Mouse (Mus musculus) CD4-positive helper T cell, adult 2 months (primary cell): ENCODE data around the gene Olfr1284.
"Not testable (repeated sequence)": the region's sequence is repeated elsewhere in the genome, so short reads cannot be mapped to it uniquely, and the experiment has no call there.

Source experiments
- DNase-seq: peaks from one replicate; pipeline ENCODE4 v3.0.0-alpha.2; 2012; ENCODE audit warnings: low read depth, missing footprints, low spot score

Gene Olfr1284

DNA sequence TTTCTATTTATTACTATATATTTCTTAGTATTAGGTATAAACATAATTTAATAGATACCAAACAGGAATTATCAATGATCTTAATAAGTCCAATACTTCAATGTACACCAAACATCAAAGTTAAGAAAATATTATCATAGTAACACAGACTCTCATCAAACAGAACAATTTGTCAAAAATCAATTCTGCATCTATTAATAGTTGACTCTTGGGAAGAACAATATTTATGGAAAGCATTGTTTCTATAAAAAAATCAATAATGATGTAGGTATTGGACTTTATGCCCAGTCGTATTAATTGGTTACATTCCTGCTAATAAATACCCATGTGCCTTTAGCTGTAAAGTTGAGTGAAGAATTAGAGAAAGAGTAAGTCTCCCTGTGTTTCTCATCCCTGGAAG is at the start of gene Olfr1284:
Gene Olfr1284, plus strand, starts transcription at position 301 of the 400 bp plus-strand sequence.
- DNase-seq: no peak

DNA sequence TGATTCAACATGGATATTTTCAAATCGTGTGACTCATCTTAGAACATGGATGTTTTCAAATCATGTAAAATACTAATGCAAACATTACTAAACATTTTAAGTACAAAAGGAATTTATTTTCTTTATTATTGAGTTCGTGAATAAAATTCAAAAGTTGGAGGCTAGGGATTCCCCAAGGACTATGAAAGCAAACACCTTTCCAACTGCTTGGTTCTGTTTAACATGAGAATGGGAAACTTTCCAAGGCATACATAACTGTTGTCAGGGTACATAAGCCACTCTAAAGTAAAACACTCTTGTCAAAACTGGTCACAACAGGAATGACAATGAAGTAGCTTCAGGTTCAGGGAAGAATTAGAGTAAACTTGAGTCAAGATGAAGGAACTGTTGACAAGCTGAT is 49.1 kb upstream of the Olfr1284 start, which contains the start of gene Olfr1281:
Gene Olfr1281, plus strand, starts transcription at position 301 of the 400 bp plus-strand sequence.
- no peak for DNase-seq

DNA sequence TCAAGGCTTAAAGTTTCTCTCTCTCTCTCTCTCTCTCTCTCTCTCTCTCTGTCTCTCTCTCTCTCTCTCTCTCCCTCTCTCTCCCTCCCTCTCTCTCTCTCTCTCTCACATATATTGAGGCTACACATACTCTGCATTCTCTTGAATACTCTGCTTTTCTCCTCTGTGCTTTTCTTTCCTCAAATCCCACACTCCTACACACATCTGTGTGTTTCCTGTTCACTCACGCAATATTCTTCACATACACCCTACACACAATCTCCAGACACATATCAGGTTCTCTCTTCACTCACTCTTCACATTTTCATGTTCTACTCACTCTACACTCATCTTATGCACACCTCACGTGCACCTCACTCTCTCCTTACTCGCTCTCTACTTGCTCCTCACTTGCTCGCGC is 41.6 kb upstream of the Olfr1284 start:
- DNase-seq: not testable (repeated sequence)

- no peak for DNase-seq
Measured at GRCm38 (mm10) chr2:111335976-111336375, 39.3 kb upstream of the Olfr1284 start, which contains the start of gene Olfr1282. Olfr1282 (minus strand) TSS chr2:111336076.

DNA sequence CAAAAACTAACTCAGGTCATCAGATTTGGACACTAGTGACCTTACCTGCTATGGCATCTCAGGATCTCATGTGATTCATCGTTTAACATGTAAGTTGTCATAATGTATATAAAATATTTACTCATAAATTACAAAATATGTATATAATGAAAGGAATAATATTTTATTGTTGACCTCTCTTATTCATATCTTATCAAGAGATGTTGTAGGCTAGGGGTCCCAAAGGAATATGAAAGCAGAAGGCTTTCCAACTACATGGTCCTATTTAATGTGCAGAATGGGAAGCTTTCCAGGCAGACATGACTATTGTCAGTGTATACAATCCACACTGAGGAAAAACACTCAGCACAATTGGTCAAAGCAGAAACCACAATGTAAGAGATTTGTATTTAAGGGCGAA is 8.8 kb upstream of the Olfr1284 start, which contains the start of gene Olfr1283:
Gene Olfr1283, plus strand, starts transcription at position 301 of the 400 bp plus-strand sequence.
- no peak for DNase-seq

DNA sequence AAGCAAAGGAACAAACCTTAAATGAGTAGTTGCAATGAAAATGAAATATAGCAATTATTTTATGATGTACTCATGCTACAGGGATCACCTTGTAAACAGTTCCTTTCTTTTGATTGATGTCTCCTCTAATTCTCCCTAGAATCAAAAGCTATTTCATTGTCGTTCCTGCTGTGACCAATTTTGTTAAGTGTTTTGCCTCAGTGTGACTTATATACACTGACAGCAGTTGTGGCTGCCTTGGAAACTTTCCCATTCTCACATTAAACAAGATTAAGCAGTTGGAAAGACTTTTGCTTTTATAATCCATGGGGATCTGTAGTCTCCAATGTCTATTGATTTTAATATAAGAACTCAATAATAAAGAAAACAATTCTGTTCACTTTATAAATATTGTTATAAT is 47.6 kb downstream of the Olfr1284 start, which contains the start of gene Olfr1286:
Gene Olfr1286, minus strand, starts transcription at position 185 of the 400 bp plus-strand sequence.
- DNase-seq: no peak
